Mouse (Mus musculus): ENCODE data around the gene Adgrf1.

Gene Adgrf1

DNA sequence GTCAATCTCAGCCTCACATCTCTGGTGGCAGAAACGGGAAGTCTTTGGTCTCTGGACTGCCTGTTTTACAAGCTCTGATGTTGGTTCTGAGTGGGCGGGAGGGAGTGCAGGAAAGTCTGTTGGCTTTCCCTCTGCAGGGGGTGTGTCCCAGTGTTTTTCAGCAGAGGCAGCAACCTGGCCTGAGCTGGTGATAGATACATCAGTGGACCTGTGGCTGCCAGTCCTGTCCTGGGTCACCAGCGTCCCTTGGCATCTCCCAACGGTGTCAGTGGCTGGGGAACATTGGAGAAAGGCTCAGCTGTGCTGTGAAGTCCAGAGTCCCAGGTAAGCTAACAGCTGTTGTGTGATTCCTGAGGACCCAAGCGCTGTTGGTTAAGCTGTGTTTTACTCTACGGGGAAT, at the start of gene Adgrf1:
TSS of gene Adgrf1 (plus strand) at position 169 of the 400 bp plus-strand sequence.
- DNase-seq (ENCODE audit: low spot score in 2 of 2): no peak

DNA sequence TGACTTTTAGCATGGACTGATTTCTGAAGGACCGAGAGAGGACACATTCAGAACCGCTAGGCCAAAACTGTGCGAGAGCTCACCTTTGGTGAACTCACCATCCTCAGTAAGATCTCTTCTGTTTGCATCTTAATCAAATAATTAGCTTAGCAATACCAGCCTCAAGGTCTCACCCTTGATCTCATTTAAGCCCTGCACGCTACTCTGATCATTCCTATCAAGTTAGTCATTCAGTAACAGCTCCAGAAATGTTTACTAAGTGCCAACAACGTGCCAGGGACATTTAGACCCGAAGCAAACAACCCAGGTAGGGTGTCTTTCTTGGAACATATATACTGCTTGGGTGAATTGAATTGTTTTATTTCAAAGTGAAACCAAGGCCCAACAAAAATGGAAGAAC, 44.0 kb upstream of the Adgrf1 start:
- no peak for DNase-seq (ENCODE audit: low spot score in 2 of 2)

DNA sequence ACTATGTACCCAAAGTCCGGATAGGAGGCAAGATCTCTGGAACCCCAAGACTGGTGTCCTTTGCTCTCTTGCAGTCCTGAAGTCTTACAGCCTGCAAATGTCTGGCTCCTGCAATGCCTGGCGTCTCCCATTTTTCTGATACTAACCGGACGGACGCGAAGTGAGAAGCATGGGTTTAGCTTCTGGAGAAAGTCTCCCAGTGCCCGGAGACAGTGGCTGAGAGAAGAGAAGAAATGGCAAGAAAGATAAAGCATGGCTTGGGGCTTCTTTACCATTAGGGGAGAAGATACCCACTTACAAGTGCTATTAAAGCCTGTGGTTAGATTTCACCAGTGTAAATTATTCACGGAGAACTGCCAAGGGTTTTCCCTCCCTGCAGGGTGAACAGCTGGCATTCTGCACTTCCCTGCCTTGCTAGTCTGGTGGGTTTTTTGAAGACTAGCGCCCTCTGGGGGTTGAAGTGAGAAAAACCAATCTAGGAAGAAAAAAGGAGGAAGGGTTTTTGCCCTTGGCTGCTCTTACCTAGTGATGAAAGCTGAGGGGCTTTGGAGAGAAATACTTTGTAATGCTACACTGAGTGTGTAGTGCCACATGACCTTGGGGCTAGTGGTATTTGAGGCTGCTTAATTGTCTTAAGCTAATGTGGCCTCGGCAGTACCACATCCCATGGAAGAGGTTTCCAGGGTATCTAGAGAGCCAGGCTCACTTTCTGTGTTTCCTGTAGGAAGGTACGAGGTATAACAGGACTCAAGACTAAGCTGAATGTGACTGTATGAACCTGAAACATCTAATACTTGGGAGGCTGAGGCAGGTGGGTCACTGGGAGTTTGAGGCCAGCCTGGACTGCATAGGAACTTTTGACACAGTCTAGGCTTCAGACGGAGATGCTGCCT, 40.3 kb upstream of the Adgrf1 start:
- DNase-seq (ENCODE audit: low spot score in 2 of 2): peak in 1 of 2 experiments; percentile 34

DNA sequence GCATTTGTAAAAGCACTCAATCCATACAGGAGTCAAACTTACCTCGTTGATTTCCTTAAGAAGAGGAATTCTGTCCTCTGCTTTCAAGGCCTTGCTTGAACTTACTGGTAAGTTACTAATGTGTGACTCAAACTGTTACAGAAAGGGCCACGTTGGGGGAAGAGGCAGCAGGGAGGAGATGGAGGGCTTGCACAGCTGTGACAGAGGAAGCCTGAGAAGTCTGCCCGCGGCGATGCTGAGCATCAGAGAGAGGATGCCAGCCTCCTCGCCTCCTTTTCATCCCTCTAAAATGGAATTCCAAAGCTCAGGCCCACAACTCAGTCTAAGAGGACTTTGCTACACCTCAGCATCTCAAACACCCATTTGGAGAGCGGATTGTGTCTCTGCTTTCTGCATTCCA, 39.3 kb upstream of the Adgrf1 start:
- DNase-seq (ENCODE audit: low spot score in 2 of 2): no peak

DNA sequence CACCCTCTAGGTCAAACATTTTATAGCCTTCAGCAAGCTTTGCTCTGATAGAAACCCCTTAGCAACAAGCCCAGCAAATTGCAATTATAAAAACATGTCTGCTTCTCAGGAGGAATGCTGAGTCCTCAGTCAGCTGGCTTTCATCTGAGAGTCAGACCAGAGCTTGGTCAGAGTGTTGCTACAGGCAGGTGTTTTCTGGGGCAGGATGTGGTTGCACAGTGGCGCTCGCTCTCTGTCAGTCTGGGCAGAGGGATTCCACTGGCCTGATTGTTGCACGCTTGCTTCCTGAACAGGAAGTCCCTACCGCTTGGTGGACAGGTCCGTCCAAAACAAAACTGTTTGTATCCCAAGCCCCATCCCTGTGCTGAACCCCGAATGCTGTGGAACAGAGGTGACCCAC, 37.4 kb upstream of the Adgrf1 start:
- DNase-seq (ENCODE audit: low spot score in 2 of 2): no peak

DNA sequence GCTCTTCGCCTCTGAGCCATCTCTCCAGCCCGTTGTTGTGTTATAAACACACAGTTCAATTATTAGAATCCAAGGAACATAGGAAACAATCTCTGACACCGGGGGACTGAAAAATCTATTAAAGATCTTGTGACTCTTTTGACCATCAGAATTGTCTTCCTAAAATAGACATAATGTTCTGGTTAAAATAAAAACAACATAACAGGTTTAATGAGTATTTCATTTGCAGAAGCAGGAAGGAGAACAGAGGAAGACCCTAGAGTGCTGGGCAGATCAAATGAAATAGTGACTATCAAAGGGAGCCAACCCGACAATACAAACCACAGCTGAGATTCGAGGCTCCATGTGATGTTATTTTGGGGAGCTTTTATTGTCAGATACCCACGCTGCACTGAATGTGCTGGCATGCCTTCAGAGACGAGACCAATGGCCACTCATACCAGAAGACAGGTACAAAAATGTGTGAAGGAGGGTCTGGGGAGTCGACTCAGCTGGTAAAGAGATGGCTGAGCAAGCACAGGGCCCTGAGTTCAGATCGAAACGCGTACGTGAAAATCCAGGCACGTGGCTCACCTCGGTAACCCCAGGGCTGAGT, 33.4 kb upstream of the Adgrf1 start:
- DNase-seq (ENCODE audit: low spot score in 2 of 2): no peak

DNA sequence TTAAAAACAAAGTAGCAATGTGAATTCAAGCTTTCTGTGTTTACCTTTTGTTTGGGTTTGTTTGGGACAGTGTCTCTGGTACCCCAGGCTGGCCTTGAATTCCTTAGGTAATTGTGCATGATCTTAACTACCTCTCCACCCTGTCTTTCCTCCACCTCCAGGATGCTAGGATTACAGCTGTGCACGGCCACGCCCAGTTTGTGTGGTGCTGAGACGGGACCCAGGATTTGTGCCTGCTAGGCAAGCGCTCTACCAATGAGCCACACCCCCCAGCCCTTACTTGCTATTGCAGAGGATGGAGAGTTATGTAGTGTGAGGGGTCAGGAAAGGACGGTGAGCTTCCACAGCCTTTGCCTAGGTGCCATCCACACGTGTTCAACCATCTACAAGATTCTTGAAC, 31.1 kb upstream of the Adgrf1 start:
- DNase-seq (ENCODE audit: low spot score in 2 of 2): no peak

DNA sequence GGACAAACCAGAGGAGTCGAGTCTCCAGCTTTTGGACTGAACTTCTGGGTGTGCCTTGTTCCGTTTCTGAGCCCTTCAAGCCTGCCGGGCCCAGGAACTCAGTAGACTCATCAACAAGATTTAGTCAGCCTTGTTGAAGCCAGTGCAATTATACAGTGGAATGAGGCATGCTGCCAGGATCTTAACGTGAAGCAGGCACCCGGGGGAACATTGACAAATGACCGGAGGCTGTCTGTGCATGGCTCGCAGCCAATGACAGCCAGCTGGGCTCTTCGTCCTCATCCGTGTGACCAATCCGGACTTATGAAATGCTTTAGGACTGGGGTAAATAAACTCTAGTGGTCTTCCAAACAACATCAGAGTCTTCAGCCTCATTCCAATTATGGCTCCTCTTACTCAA, 29.0 kb upstream of the Adgrf1 start:
- DNase-seq (ENCODE audit: low spot score in 2 of 2): peak; percentile 58 to 65

DNA sequence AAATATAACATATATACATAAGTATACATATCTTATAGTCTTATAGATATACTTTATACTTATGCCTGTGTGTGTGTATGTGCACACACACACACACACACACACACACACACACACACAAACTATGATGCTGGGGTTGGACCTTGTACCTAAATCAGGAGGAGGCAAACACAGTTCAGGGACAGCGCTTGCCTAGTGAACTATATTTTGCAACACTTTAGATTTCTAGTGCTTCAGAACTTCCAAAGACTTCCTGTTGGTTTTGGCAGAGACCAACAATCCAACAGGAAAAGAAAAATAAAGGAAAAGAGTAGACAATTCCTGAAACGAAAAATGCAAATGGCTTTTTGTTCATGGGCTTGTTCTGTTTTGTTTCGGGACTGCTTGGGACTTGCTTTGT, 27.5 kb upstream of the Adgrf1 start:
- no peak for DNase-seq (ENCODE audit: low spot score in 2 of 2)

DNA sequence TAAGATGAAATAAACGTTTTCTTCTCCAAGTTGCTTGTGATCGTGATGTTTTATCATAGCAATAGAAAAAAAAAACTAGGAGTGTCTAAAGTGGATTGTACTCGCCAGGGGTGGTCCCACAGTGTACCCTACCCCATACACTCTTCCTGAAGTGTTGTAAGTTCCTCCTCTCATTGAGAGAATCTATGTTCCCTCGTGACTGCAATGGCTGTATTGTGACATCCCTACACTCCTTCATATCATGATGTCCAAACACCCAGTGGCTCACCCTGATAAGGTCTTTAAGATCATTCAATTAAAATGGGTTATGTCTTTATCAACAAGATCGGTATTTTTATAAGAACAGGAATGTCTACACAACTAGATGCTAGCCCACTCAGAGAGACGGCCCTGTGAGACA, 24.8 kb upstream of the Adgrf1 start:
- no peak for DNase-seq (ENCODE audit: low spot score in 2 of 2)

DNA sequence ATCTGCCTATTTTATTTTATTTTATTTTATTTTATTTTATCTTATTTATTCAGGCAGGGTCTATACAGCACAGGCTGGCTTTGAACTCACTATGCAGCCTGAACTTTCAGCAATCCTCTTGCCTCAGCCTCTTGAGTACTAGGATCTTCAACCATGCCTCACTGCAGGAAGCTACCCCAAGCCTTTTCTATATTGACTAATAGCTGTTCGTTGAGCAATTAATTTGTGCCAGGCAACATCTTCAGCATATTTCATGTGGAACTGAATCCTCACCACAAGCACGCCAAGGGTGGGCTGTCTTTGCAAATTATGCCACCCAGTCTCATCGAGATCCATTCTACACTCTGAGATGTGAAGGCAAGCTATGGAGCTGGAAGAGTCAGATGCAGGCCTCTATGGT, 22.9 kb upstream of the Adgrf1 start:
- DNase-seq (ENCODE audit: low spot score in 2 of 2): no peak

DNA sequence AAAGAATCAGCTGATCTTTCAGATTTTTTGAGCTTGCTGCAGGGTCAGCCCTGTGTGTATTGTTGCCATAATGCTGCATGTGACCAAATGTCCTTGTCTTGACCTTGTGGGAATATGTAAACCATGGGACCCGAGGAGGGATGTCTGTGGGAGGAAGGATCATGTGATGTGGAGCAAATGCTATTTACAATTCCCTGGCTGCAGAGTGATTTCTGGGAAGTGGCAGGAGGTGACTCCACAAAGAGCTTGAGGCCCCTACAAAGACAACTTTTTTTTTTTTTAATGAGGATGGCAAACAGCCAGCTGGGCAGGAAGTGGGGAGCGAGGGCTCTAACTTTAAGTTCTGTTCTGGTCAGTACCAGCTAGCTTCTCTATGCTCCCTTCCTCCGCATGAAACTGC, 20.5 kb upstream of the Adgrf1 start:
- DNase-seq (ENCODE audit: low spot score in 2 of 2): no peak

DNA sequence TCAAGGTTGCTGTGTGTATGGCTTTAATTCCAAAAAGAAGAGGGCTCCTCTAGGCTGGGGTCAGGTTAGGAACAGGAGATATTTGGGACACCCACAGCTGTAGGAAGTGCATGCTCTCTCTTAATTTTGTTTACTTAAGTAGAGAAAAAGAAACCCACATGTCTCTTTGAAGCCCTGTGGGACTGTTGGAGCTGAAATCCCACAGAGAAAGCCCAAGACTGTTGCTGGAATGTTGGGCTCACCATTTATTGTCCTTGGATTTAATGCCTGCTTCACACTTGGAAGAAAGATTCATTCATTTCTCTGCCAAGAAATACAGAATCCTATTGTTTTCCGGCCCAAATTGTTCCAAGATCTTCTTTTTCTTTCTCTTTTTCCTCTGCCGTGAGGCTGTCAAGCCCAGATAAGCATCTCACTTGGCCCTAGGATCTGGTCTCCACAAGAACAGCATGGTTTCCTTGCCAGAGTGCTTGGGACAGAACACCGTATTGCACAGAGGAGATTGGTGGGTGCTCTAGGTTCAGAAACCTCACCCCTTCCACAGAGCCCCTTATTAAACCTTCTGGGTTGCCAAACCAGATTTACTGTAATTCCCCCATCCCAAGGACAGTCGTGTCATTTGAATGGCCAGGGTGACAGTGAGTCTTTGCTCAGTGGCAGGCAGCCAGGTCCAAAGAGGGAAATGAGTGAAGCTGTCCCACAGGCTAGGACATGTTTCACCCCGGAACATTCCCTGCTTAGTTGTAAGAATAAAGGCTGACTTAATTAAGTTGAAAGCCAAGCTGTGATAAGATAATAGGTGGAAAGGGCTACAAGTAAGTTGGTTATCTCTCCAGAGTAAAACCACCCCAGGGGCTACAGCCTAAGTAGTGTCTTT, 18.6 kb upstream of the Adgrf1 start:
- DNase-seq (ENCODE audit: low spot score in 2 of 2): no peak

DNA sequence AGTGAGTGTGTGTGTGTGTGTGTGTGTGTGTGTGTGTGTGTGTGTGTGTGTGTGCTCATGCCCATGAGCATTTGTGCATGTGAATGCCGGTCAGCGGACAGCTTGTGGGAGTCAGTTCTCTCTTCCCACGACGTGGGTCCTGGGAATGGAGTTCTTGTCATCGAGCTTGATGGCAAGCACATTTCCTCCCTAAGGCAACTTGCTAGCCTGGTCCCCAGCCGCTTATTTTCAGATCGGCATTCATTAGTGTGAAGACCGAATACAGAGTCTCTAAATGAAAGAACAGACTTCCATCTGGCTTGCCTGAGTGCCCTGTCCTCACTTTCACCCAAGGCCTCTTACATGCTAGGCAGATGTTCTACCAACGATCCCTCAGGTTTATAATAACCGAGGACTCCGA, 17.3 kb upstream of the Adgrf1 start:
- DNase-seq (ENCODE audit: low spot score in 2 of 2): no peak

DNA sequence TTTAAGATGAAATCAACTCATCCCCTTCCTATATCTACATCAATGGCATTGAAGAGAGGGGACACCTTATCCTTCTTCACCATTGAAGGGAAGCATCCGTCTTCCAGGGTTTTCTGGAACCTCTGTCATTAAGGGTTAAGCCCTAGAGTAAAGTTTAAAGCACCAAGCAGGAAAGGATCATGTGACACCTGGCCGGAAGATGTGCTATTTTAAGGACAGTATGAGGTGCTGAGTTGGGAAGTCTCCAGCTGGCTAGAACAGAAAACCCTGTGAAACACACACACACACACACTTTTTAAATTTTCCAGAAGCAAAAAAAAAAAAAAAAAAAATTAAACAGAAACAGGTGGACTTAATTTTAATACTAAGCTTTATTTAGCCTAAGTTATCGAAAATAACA, 15.9 kb upstream of the Adgrf1 start:
- DNase-seq (ENCODE audit: low spot score in 2 of 2): no peak

DNA sequence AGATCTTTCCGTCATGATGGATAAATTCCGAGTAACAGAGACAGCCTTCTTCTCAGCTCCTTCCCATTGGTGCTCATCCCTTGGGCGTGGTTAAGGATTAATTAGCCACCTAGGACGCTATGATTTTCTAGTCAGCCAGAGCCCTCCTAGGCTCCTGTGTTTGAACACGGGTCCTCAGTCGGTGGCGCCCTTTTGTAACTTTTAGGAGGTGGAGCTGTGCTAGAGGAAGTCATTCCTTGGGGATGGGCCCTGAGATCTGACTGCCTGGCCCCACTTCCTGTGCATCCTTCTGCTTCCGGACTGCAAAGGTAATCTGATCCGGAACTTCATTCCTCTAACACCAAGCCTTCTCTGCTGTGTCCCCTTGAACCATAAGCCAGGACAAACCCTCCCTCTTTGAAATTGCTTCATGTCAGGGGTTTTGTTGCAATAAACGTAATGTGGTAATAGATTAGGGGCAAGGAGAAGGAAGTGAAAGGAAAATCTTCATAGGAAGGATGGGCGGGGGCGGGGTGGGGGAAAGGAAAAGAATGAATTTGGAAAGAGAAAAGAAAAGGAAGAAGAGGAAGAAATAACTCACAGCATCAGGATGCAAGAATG, 13.5 kb upstream of the Adgrf1 start:
- DNase-seq (ENCODE audit: low spot score in 2 of 2): no peak

DNA sequence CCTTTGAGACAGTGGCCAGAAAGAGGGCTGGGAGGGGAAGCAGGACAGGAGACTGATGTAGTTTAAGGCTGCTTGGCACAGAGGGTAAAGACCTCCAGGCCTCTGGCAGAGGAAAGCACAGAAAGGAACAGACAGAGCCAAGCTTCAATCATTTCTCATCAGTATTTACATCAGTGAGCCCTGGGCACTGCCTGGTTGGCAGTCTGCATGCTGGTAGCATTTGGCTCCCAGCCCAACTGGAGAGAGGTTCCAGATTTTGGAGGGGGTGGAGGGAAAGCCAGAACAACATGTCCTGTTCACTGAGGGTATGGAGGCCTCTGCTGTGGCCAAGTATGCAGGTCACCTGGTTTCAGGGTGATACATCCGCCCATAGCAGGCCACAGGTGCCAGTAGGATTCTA, 12.4 kb upstream of the Adgrf1 start:
- DNase-seq (ENCODE audit: low spot score in 2 of 2): no peak

DNA sequence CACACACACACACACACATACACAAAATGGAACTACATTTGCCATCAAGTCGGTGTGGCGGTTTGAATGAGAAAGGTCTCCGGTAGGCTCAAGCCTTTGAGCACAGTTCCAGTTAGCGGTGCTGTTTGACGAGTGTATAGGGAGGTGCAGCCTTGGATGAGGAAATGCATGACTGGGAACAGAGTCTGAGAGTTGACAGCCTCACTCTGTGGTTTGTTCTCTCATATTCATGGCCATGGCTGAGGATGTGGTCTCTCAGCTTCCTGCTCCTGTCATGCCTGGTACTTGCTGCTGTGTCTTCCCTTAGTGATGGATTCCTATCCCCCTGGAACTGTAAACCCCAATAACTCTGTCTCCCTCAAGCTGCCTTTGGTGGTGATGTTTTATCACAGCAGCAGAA, 8.2 kb upstream of the Adgrf1 start:
- DNase-seq (ENCODE audit: low spot score in 2 of 2): no peak

DNA sequence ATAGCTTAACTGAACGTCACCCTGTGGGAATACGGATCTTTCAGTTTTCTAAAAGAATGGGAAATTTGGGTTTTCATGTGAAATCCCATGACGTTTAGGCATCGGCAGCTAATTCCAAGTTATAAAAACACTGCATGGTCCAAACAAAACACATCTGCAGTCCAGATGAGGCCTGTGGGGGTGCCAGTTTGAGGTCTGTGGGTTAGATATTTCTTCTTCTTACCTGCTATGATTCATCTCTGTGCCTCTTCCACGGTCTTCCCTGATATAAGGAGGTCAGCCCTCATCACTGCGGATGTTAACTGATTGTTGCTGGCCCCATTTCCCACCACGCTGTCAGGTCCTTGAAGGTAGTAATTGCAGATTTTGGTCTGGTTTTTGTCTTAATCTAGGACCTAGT, 5.4 kb upstream of the Adgrf1 start:
- DNase-seq (ENCODE audit: low spot score in 2 of 2): no peak

DNA sequence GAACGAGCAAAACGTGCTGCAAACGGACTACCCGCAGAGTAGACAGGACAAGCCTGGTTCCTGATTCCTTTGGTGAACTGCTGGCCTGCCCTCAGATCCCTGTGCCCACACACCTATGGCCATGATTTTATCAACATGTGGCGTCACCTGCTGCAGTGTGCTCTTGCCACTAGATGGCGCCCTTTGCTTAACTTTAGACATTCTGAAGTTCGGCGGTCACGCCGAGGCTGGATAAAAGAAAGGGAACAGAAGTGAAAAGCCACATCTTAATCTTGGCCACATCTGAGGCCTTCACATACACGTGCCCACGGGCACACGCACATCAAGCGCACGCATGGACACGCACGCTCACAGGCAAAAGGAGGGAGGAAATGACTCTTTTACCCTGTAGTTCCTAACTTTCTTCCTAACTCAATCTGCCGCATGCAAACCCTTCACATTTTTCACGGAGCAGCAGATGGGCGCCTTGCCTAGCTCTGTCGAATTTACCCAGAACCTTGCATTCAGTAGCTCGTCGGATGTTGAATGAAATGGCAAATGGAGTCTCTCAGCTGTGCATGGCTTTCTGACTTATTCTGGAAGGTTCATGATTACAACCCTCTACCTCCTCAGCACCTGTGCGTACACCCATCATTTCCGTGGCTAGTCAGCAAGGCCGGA, 4.8 kb upstream of the Adgrf1 start:
- DNase-seq (ENCODE audit: low spot score in 2 of 2): peak; percentile 38 to 74

DNA sequence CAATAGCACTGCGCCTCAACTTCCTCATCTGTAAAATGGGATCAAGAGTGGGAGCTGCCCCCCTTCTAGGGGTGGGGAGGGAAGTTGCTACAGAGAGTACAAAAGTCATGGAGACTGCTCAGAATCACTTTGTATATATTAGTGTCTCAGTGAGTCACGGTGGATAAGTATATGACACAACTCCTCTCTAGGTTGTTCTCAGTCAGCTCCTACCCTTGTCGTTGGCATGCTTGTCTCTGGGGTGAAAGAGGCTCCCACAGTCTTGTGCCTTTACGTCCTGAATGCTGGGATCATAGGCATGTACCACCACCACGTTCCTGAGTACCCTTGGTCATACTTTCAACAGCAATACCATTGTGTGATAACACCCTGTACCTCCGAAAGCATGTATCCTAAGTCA, 4.2 kb upstream of the Adgrf1 start:
- DNase-seq (ENCODE audit: low spot score in 2 of 2): no peak

DNA sequence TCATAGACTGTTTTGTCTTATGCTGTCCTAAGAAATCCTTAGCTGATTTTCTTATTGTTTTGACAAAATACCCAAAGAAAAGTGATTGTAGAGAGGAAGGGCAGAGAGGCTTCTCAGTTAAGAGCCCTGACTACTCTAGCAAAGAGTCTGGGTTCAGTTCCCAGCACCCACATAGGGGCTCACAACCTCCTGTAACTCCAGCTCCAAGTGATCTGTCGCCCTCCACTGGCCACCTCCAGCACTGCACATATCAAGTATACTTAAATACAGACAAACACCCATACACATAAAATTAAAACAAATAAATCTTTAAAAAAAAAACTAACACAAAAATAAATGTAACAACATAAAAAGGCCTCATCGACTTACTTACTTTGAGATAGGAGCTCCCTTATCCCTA, 3.5 kb upstream of the Adgrf1 start:
- DNase-seq (ENCODE audit: low spot score in 2 of 2): no peak
